Mouse (Mus musculus) spleen, embryonic (tissue): Measurements from ENCODE around the gene G6pc3.

Experiments
- CTCF ChIA-PET: fragments of 350-600 bp; sonication (Branson Sonifier 250); formaldehyde crosslinking; loops from one replicate; lab custom pipeline; 2022; lab: Charles Lee

The G6pc3 gene

GRCm38 (mm10) chr11:102240636-102241035 is 51.2 kb downstream of the G6pc3 start:
- CTCF ChIA-PET, result no interaction called here

GRCm38 (mm10) chr11:102241246-102241645 is 51.8 kb downstream of the G6pc3 start:
- CTCF ChIA-PET, result no interaction called here

- CTCF ChIA-PET, result no interaction called here
These were observed 52.5 kb downstream of the G6pc3 start for GRCm38 (mm10) chr11:102241874-102242273.
